Mouse (Mus musculus): ENCODE results near the gene Pigk.

- TF ChIP-seq CTCF (IDR thresholded peaks at IDR 0.05; ENCODE audit: low read depth, low read length) (no peak), POLR2A (IDR thresholded peaks at IDR 0.05; ENCODE audit: borderline replicate concordance, low read depth, low read length) (no peak)
Measured at GRCm38 (mm10) chr3:152950914-152951313, 237.0 kb downstream of the Pigk start.

Measured in bone marrow macrophage, adult 2 months (primary cell).